Mouse (Mus musculus) urinary bladder, postnatal 36 days (tissue): ENCODE data around the gene Coa3.

Experiments
- DNase-seq, 2 experiments: peaks; one replicate each; pipeline ENCODE4 v3.0.0; 2022; ENCODE audit warnings: low spot score in 2 of 2, mixed read lengths in 1 of 2

Gene Coa3

GRCm38 (mm10) chr11:101252941-101253340 is 26.0 kb downstream of the Coa3 start:
- DNase-seq: no peak

DNA sequence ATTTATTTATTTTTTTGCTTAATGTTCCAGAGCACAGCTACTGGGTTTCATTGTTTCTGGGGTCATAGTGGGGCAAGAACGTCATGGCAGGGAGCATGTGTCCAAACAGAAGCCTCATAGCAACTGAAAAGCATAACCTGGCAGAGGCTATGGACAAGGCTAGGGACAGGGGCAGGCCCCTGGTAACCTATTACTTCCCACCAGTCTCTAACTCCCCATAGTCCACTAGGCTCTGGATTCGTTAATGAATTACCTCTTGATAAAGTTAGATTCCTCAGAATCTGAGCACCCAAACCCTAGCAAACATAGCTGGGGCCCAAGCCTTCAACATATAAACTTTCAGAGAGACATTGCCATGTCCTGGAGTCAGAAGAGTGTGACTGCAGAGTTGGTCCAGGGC is 27.9 kb downstream of the Coa3 start:
- DNase-seq: no peak

- DNase-seq: peak in 1 of 2 experiments; percentile 53
These were observed 30.5 kb downstream of the Coa3 start for GRCm38 (mm10) chr11:101248258-101248994.

- no peak for DNase-seq
These were observed 31.3 kb downstream of the Coa3 start for GRCm38 (mm10) chr11:101247521-101248030.

DNA sequence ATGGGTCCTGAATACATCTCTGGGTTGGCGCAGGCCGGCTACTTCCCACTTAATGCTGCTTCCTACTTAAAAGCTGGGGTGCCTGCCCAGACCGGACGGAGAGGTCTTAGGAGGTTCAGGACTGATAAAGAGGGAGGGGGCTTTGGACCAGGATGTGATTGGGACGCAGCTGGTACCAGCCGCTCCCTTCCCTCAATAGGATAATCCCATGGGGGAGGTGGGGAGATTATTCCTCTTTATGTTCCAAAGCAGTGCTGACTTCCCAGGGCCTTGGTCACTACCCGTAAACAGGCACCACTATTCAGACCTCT is 32.3 kb downstream of the Coa3 start:
- DNase-seq: no peak

GRCm38 (mm10) chr11:101245855-101246701 is 32.8 kb downstream of the Coa3 start, which contains the start of gene Ramp2:
Gene Ramp2, plus strand, starts transcription at chr11:101246028.
- peak in 1 of 2 experiments; percentile 58 for DNase-seq

- DNase-seq: no peak
These were observed 33.8 kb downstream of the Coa3 start for GRCm38 (mm10) chr11:101245071-101245470.

DNA sequence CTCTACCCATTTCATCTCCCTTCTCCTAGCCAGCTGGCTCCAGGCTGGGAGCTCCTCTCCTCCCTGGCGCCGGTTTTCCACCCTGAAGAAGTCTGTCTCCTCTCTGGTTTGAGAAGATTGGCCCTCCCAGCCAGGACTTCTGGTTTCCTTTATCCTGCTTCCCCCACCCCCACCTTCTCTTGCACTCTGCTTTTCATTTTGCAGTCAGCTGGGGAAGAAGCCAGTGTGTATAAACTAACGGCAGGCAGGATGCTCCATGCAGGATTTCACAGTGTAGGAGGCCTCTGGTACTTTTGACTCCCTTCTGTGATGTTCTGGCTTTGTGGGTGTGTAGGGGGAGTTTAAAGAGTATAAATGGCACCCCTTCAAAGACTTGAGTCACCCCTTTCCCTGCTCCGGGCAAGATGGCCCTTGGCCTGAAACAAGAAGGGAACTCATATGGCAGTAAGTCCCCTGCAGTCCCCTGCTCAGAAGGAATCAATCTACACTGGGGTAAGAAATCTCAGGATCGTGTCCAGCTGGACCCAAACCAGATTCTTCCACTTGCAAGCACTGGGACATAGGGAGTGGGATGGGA is 40.8 kb downstream of the Coa3 start:
- no peak for DNase-seq

DNA sequence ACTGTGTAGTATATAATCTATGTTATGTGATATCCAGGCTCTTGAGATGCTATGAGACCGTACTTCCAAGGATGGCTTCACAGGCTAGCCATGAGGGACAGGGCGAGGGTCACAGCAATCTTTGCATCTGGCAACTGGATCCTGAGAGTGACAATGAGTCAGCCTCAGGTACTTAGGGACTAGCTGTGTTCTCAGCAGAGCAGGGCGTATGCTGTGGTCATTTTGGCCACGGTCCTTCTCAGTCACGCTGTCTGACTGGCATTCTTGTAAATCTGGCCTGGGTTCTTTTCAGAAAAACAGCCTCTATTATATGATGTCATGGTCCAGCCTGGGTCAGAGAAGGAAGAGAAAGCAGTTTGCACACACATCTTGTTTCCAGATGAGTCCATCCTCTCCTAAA is 42.1 kb downstream of the Coa3 start:
- no peak for DNase-seq

DNA sequence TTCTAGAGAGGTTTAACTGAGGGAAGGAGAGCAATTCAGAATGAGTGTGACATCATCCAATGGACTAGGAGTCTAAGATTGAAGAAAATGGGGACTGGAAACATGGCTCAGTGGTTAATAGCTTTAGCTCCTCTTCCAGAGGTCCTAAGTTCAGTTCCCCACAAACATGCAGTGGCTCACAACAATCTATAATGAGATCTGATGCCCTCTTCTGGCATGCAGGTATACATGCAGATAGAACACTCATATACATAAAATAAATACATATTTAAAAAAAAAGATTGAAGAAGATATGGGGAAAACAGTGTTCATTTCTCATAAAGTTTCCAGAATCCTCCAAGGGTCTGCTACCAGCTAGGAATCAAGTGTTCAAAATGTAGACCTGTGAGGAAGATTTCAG is 43.5 kb downstream of the Coa3 start:
- no peak for DNase-seq

- no peak for DNase-seq
These were observed 44.8 kb downstream of the Coa3 start for GRCm38 (mm10) chr11:101234124-101234523.

DNA sequence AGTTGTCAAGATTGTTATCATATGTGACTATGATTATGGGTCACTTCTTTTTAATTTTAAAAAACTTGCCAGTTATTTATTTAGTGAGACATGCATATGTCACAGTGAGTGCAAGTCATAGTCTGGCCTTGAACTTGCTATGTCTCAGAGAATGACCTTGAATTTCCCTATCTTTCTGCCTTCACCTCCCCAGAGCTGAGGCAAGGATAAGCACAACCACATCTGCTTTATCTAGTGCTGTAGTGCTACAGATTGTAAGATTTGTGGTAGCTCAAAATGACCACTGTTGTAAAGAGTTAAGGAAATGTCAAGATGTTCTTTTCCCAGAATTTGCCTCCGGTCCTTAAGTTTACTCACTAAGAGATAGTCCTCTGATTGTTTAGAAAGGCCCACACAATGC is 45.7 kb downstream of the Coa3 start:
- no peak for DNase-seq

GRCm38 (mm10) chr11:101232010-101232839 is 46.7 kb downstream of the Coa3 start:
- peak in 1 of 2 experiments; percentile 24 for DNase-seq

DNA sequence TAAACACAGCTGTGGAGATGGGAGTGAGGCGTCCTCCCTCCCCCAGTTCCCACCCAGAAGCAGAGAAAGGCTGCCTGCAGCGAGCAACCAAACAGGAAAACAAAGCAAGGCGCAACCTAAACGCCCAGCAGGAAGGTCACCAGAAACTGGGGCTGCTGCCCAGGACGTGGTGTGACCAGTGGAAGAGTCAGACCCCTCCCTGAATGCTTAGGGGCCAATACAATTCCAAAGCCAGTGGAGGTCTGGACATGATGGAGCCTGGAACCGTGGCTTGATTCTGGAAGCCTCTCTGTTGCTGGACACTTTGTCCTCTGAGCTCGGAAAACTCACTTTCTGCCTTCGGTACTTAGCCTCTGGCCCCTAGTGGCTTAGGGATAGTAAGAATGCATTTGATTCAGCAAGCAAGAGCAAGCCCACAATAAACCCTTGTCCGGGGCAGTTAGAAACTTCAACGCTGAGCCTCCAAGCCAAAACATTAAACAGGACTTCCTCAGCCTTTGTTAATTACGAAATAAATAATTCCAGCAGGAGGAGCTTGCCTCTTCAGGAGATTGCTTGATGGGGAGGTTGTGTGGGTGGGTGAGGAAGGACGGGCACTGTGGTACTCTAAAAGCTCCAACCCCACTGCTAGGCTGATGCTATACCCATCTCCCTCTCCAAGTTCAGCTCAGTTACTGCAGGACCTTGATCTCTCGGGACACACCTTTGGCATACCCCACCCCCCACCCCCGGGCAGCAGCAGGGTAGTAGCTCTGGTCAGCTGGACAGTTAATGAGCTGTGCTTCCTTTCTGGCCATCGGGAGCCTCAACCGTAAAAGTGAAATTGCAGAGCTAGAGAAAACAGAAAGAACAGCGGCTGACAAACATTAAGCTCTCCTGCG is 47.7 kb downstream of the Coa3 start:
- peak in 1 of 2 experiments; percentile 78 for DNase-seq

DNA sequence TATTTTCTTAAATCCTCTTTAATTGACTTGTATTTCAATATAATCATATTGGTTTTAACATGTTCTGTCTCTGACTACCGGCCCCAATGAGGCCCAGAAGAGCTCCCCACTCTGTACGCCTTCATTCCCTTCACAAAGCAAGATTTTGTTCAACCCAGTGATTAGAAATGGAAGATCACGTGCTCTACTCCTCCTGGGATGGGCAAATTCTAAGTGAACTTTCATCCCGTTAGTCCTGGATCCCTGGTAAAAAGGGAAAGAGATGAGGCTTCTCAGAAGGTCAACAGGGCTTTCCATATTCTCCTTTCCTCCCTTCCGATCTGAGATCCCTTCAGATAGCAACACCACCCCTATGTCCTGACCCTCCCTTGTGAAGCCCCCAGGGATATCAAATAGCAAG is 48.4 kb downstream of the Coa3 start:
- no peak for DNase-seq

DNA sequence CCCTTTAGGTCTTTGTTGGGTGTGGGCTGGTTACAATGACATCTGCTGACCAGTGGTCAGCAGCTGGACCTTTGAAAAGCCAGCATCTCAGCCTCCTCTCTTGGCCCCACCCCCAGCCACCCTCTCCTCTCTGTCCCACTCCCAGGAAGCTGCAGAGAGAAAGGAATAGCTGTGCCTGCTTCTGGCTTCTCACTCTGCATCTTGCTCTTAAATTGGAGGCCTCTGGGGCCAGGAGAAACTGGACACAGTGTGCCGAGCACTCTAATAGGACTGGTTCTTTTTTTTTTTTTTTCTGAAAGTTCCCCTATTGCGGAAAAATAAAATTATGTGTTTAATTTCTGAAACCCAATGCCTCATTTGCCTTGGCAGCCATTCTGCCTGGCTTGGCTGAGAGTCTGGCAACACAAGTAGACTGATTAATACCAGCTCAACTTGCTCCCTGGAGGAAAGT is 48.8 kb downstream of the Coa3 start:
- peak in 1 of 2 experiments; percentile 59 for DNase-seq

GRCm38 (mm10) chr11:101229361-101229900 is 49.5 kb downstream of the Coa3 start:
- peak in 1 of 2 experiments; percentile 42 for DNase-seq
